Mouse (Mus musculus) T-helper 1 cell (primary cell): ENCODE data around the gene Cc2d1b.

Source experiments
- in situ Hi-C: fragments of 300-600 bp; cut with MboI, MseI; formaldehyde crosslinking; loops from one replicate; pipeline ENCODE4 v1.15.1; 2025; ENCODE audit warnings: high pct_unique_total_duplicates

Gene Cc2d1b

GRCm38 (mm10) chr4:108638752-108639151, 19.0 kb downstream of the Cc2d1b start:
- in situ Hi-C loops: loop anchor here (10.0 kb wide), 1 partner anchor 1764 kb away; no protein-coding TSS in a partner anchor

DNA sequence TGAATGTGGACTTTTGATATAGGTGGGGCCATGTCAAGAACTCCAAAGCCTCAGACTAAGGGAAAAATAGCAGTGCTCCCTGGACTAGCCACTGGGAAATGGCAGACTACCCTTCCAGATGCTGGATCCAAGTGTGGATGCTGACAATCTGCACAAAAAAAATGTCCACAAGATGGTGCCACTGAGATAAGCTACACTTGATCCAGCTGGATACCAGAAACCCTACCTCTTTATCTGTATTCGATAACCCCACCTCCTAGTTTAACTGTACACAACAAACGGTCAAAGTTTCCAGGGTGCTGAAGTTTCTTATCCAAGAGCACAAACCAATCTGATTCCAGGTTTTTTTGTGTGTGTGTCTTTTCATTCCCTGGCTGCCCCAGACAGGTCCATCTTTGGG, 44.7 kb downstream of the Cc2d1b start:
- in situ Hi-C loops: no loop called here
